Mouse (Mus musculus): ENCODE measurements around the gene Gjb5. TPM values are rescaled to one million over a fixed set of nuclear protein-coding genes. Genes with fewer than 3 reads are reported as not detected.

The Gjb5 gene
- polyA plus RNA-seq, 1 experiment = 0.11 TPM

- H3K36me3 ChIP-seq (ENCODE audit: control insufficient read depth, insufficient read depth, low read length) = no peaks in the 10 kb centered on the region
- TF ChIP-seq POLR2A (IDR thresholded peaks at IDR 0.05; ENCODE audit: control insufficient read depth, low read depth, low read length) (no peak), CTCF (IDR thresholded peaks at IDR 0.05; ENCODE audit: control insufficient read depth, insufficient read depth, insufficient replicate concordance, low read depth, low read length) (no peak)
- H3K4me1 ChIP-seq (ENCODE audit: control insufficient read depth, insufficient read depth, low read length) = peaks cover 4% of the 10 kb centered on the region; the same call in 1 of the 2 replicates
- no peaks in the 10 kb centered on the region for H3K27me3 ChIP-seq (ENCODE audit: control insufficient read depth, insufficient read depth, low read length)
- H3K27ac ChIP-seq (ENCODE audit: control insufficient read depth, insufficient read depth, low read depth, low read length) = no peak overlapping the region
- no peak overlapping the region for H3K4me3 ChIP-seq (ENCODE audit: control insufficient read depth, low read depth, low read length)
Observed at GRCm38 (mm10) chr4:127311561-127311960, 46.4 kb downstream of the Gjb5 start.

- H3K27me3 ChIP-seq (ENCODE audit: control insufficient read depth, insufficient read depth, low read length) = no peaks in the 10 kb centered on the region
- H3K27ac ChIP-seq (ENCODE audit: control insufficient read depth, insufficient read depth, low read depth, low read length) = no peak overlapping the region
- no peaks in the 10 kb centered on the region for H3K36me3 ChIP-seq (ENCODE audit: control insufficient read depth, insufficient read depth, low read length)
- TF ChIP-seq CTCF (IDR thresholded peaks at IDR 0.05; ENCODE audit: control insufficient read depth, insufficient read depth, insufficient replicate concordance, low read depth, low read length) = no peak
- no peak for TF ChIP-seq POLR2A (IDR thresholded peaks at IDR 0.05; ENCODE audit: control insufficient read depth, low read depth, low read length)
- H3K4me3 ChIP-seq (ENCODE audit: control insufficient read depth, low read depth, low read length) = no peak overlapping the region
- H3K4me1 ChIP-seq (ENCODE audit: control insufficient read depth, insufficient read depth, low read length) = no peaks in the 10 kb centered on the region
Observed at GRCm38 (mm10) chr4:127306915-127307314, 51.1 kb downstream of the Gjb5 start.

Other genes with a start within 250 kb of the Gjb5 start
- gene Tmem35b, start 234.5 kb downstream of the Gjb5 start, polyA plus RNA-seq (2012; rRNA removed) = 17.3 and 19.2 TPM in 2 replicates
- 3.3 and 4.6 TPM in 2 replicates for gene Dlgap3, start 189.0 kb downstream of the Gjb5 start, polyA plus RNA-seq (2012; rRNA removed)
- 24.2 and 25.3 TPM in 2 replicates for gene Smim12, start 114.4 kb downstream of the Gjb5 start, polyA plus RNA-seq (2012; rRNA removed)
- 2.4 and 3.1 TPM in 2 replicates for gene Gja4, start 44.1 kb downstream of the Gjb5 start, polyA plus RNA-seq (2012; rRNA removed)
- 3.2 and 3.6 TPM in 2 replicates for gene Gjb3, start 27.3 kb downstream of the Gjb5 start, polyA plus RNA-seq (2012; rRNA removed)
- gene Gjb4, start 4.1 kb downstream of the Gjb5 start, polyA plus RNA-seq (2012; rRNA removed) = not detected in 2 replicates

Data from testis, adult 2 months (tissue).